Mouse (Mus musculus): ENCODE measurements at regions not wholly inside any gene's neighbourhood (a gene's known extent, or its start where the extent isn't known, plus 50 kb on each side); places are given as distances from the start of the nearest gene placed in this dataset.

- TF ChIP-seq CTCF (IDR thresholded peaks at IDR 0.05; ENCODE audit: borderline replicate concordance, insufficient read depth, low read depth, low read length) (no peak), POLR2A (IDR thresholded peaks at IDR 0.05; ENCODE audit: borderline replicate concordance, insufficient read depth, low read length) (no peak)
Measured at GRCm38 (mm10) chr2:135559933-135560710, 98.7 kb upstream of the Plcb4 start.

All from cerebellum, adult 2 months (tissue).